Mouse (Mus musculus) midbrain, embryonic 11.5 days (tissue): ENCODE measurements around the gene Arl4d. TPM values are rescaled to one million over a fixed set of nuclear protein-coding genes. Genes with fewer than 3 reads are reported as not detected.

Experiments
- ATAC-seq: fragments of 200-750 bp; cut with Nextera tagmentation; 2 replicates; pipeline ENCODE4 v1.8.0; 2017; ENCODE audit warnings: moderate TSS enrichment, moderate library complexity; ENCODE audit not compliant: low FRiP score
- DNase-seq: peaks from one replicate; pipeline ENCODE4 v3.0.0; 2015; ENCODE audit warnings: low spot score; ENCODE audit errors: missing footprints
- H3K27ac ChIP-seq: fragments of 300-500 bp; sonication (generic); 2 replicates; pipeline ENCODE4 v1.5.1; 2014; ENCODE audit warnings: low read depth, low read length
- H3K27me3 ChIP-seq: fragments of 300-500 bp; sonication (generic); 2 replicates; pipeline ENCODE4 v1.6.1; 2014; ENCODE audit warnings: mild to moderate bottlenecking, low read length, moderate library complexity, mixed read lengths; ENCODE audit not compliant: control insufficient read depth, insufficient read depth
- H3K36me3 ChIP-seq: fragments of 300-500 bp; sonication (generic); 2 replicates; pipeline ENCODE4 v1.6.1; 2014; ENCODE audit warnings: mild to moderate bottlenecking, low read length, moderate library complexity, mixed read lengths; ENCODE audit not compliant: control insufficient read depth, insufficient read depth
- H3K4me1 ChIP-seq: fragments of 300-500 bp; sonication (generic); 2 replicates; pipeline ENCODE4 v1.6.1; 2014; ENCODE audit warnings: low read length; ENCODE audit not compliant: control insufficient read depth, insufficient read depth
- H3K4me2 ChIP-seq: fragments of 300-500 bp; sonication (generic); 2 replicates; pipeline ENCODE4 v1.6.1; 2014; ENCODE audit warnings: mild to moderate bottlenecking, moderate library complexity
- H3K4me3 ChIP-seq: fragments of 300-500 bp; sonication (generic); 2 replicates; pipeline ENCODE4 v1.5.1; 2014; ENCODE audit warnings: low read depth, low read length
- H3K9ac ChIP-seq: fragments of 300-500 bp; sonication (generic); 2 replicates; pipeline ENCODE4 v1.6.1; 2014; ENCODE audit warnings: low read length
- H3K9me3 ChIP-seq: fragments of 300-500 bp; sonication (generic); 2 replicates; pipeline ENCODE4 v1.6.1; 2016; ENCODE audit warnings: low read length; ENCODE audit not compliant: control insufficient read depth
- WGBS: fragments of 180-500 bp; shearing (Covaris S2); extraction: QIAGEN DNeasy Blood & Tissue Kit; methylation state at CpG from one replicate; pipeline ENCODE4 v1.1.7; 2014; 5-methylcytosine and 5-hydroxymethylcytosine counted together
- polyA plus RNA-seq: library from polyadenylated mRNA; unstranded; fragments of >200 nt; fragmentation: Nextera tagmentation; extraction: Ambion mirVana; gene quantifications from 2 replicates; pipeline ENCODE4 v1.2.1, GENCODE M21; 2014

Arl4d gene
- polyA plus RNA-seq, 1 experiment from 2014 or later = 3.9 TPM

DNA sequence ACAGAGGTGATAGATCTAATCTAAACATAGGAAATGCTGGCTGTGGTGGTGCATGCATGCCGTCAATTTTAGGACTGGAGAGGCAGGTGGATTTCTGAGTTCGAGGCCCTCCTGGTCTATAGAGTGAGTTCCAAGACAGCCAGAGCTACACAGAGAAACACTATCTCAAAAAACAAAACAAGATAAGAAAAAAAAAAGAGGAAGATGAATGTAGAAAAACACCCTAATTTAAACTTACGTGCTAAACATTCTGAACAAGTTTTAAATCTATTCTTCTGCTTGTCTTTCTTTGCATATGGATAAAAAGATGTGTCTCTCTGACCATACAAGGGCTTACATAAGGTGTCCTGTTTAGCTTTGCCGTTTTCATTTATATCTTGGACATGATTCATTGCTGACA is 5.9 kb downstream of the Arl4d start:
- H3K36me3 ChIP-seq = no peaks in the 10 kb centered on the region
- H3K4me2 ChIP-seq = no peak overlapping the region
- no peak for DNase-seq
- H3K27me3 ChIP-seq = no peaks in the 10 kb centered on the region
- H3K27ac ChIP-seq = no peak overlapping the region
- no peaks in the 10 kb centered on the region for H3K9me3 ChIP-seq
- H3K9ac ChIP-seq = no peak overlapping the region
- H3K4me3 ChIP-seq = no peak overlapping the region
- no peak for ATAC-seq
- H3K4me1 ChIP-seq = no peaks in the 10 kb centered on the region
- 92% methylated on average over 4 of the region's 4 CpGs for WGBS

DNA sequence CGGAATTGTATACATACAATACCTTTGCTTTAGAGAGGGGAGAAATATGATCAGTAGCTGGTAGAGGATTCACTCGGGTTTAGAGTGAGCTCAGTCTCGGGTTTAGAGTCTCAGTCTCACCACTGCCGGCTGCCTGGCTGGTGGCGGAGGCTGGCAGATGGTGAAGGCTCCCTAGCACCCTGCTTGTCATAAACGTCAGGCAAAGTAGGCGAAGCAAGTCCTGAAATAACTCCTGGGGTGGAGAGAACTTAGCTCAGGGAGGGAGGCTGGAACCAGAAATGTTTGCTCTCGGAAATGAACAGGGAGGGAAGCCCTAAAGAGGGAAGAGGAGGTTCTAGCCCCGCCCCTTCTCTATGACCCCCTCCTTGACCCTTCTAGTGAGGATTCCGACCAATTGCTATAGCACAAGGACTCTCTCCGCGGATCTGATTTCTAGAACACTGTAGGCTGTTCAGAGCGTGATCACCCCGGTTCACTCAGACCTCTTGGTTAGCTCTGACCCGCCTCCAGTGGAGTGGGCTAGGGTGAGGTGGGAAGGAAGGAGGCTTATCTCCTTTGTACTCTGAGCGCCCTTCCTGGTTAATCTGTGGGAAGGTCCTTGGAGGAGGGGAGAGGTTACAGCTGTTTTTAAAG is 7.8 kb downstream of the Arl4d start:
- H3K27ac ChIP-seq = no peak overlapping the region
- H3K4me3 ChIP-seq = no peak overlapping the region
- no peaks in the 10 kb centered on the region for H3K27me3 ChIP-seq
- no peak overlapping the region for H3K9ac ChIP-seq
- no peaks in the 10 kb centered on the region for H3K9me3 ChIP-seq
- H3K36me3 ChIP-seq = no peaks in the 10 kb centered on the region
- WGBS = 41% methylated on average over 16 of the region's 16 CpGs
- H3K4me1 ChIP-seq = no peaks in the 10 kb centered on the region
- no peak overlapping the region for H3K4me2 ChIP-seq
- DNase-seq = no peak
- no peak for ATAC-seq

DNA sequence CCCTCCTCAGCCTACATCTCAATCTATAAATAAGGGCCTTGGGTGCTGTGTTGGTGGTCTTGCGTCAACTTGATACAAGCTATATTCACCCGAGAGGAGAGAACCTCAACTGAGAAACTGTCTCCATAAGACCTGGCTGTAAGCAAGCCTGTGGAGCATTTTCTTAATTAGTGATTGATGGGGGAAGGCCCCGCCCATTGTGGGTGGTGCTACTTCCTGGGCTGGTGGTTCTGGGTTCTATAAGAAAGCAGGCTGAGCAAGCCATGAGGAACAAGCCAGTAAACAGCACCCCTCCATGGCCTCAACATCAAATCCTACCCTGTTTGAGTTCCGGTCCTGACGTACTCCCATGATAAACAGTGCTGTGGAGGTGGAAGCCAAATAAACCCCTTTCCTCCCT is 8.8 kb downstream of the Arl4d start:
- H3K4me2 ChIP-seq = no peak overlapping the region
- no peaks in the 10 kb centered on the region for H3K9me3 ChIP-seq
- no peak overlapping the region for H3K4me3 ChIP-seq
- no peaks in the 10 kb centered on the region for H3K4me1 ChIP-seq
- no peaks in the 10 kb centered on the region for H3K36me3 ChIP-seq
- H3K9ac ChIP-seq = no peak overlapping the region
- DNase-seq (no peak), ATAC-seq (no peak)
- 85% methylated on average over 5 of the region's 5 CpGs for WGBS
- H3K27me3 ChIP-seq = no peaks in the 10 kb centered on the region
- H3K27ac ChIP-seq = no peak overlapping the region

DNA sequence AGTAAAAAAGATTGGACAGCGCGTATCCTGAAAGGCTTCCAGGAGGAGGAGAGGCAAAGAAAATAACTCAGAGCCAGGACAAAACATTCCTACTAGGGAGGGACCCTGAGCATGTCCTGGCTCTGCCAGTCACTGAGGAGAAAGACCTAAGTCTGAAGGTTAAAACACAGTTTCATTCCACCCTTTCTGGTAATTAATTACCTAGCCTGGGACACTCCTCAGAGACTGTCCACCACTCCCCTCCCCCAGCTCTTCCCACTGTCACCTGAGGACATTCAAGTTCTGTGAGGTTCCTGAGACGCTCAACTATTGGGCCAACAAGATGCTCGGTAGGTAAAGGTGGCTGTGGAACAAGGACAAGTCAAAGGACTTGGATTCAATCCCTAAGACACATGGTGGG is 10.0 kb downstream of the Arl4d start:
- Histone ChIP-seq H3K9ac (no peak overlapping the region), H3K4me2 (no peak overlapping the region), H3K4me3 (no peak overlapping the region), H3K9me3 (no peaks in the 10 kb centered on the region), H3K36me3 (no peaks in the 10 kb centered on the region), H3K27me3 (no peaks in the 10 kb centered on the region), H3K27ac (no peak overlapping the region), H3K4me1 (no peaks in the 10 kb centered on the region)
- DNase-seq (no peak), ATAC-seq (no peak)
- WGBS = 90% methylated on average over 4 of the region's 4 CpGs

DNA sequence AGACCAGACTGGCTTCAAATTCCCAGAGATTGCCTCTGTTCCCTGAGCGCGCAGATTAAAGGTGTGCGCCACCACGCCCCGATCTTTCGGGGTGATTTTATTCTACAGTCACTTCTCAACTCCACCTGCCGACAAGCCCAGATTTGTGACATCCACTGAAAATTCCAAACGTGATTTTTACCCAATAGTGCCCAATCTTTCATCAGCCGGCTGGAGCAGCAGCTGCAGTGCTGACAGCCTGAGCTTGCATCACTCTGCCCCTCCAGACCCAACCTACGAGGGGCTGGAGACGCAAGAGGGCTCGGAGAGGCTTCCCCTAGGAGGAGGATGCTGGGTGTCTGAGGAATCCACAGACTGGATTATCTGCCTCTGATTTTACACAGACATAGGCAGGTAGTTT is 12.3 kb downstream of the Arl4d start:
- ATAC-seq (no peak), DNase-seq (no peak)
- no peaks in the 10 kb centered on the region for H3K36me3 ChIP-seq
- no peaks in the 10 kb centered on the region for H3K27me3 ChIP-seq
- H3K27ac ChIP-seq = no peak overlapping the region
- no peak overlapping the region for H3K4me3 ChIP-seq
- no peak overlapping the region for H3K9ac ChIP-seq
- no peaks in the 10 kb centered on the region for H3K9me3 ChIP-seq
- no peaks in the 10 kb centered on the region for H3K4me1 ChIP-seq
- H3K4me2 ChIP-seq = no peak overlapping the region
- WGBS = 87% methylated on average over 12 of the region's 12 CpGs

DNA sequence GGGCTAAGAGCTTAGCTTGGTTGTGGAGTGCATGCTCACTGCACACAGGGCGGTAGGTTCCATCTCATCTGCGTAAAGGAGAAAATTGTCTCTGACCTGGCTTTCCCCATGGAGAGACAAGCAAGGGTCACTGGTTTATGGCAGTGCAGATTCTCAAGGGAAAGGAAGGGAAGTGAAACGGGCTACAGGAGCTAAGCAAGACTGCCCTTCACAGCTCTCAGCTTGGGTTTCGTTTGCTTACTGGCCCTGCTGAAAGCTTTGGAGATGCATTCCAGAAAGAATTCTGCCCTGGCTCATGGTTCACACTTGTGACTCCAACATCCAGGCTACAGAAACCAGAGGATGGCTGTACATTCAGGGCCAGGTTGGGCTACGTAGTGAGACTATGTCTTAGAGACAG is 13.4 kb downstream of the Arl4d start:
- Histone ChIP-seq H3K9ac (no peak overlapping the region), H3K9me3 (no peaks in the 10 kb centered on the region), H3K27me3 (no peaks in the 10 kb centered on the region), H3K4me3 (no peak overlapping the region), H3K27ac (no peak overlapping the region), H3K4me2 (no peak overlapping the region), H3K36me3 (no peaks in the 10 kb centered on the region), H3K4me1 (no peaks in the 10 kb centered on the region)
- WGBS = 78% methylated on average over 5 of the region's 5 CpGs
- DNase-seq (no peak), ATAC-seq (no peak)

DNA sequence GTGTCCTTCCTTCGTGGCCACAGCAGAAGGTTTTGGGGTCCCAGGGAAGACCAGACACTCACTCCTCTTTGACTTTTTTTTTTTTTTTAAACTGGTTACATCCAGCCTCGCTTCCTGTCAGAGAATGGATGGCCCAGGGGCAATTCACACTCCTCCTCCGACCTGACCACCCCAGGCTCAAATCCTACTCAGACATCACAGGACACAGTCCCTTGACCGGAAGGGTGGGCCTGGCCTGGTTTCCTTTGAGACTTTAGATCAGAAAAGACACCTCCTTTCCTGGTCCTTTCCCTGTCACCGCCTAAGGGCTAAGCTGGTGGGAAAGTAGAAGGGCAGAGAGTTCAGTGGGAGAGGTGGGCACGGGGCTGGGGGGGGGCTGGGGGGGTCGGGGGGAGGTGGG is 14.6 kb downstream of the Arl4d start:
- H3K27ac ChIP-seq = no peak overlapping the region
- WGBS = 64% methylated on average over 6 of the region's 7 CpGs
- H3K4me1 ChIP-seq = no peaks in the 10 kb centered on the region
- H3K4me2 ChIP-seq = no peak overlapping the region
- no peaks in the 10 kb centered on the region for H3K9me3 ChIP-seq
- ATAC-seq (no peak), DNase-seq (no peak)
- no peaks in the 10 kb centered on the region for H3K27me3 ChIP-seq
- no peak overlapping the region for H3K9ac ChIP-seq
- no peaks in the 10 kb centered on the region for H3K36me3 ChIP-seq
- H3K4me3 ChIP-seq = no peak overlapping the region

DNA sequence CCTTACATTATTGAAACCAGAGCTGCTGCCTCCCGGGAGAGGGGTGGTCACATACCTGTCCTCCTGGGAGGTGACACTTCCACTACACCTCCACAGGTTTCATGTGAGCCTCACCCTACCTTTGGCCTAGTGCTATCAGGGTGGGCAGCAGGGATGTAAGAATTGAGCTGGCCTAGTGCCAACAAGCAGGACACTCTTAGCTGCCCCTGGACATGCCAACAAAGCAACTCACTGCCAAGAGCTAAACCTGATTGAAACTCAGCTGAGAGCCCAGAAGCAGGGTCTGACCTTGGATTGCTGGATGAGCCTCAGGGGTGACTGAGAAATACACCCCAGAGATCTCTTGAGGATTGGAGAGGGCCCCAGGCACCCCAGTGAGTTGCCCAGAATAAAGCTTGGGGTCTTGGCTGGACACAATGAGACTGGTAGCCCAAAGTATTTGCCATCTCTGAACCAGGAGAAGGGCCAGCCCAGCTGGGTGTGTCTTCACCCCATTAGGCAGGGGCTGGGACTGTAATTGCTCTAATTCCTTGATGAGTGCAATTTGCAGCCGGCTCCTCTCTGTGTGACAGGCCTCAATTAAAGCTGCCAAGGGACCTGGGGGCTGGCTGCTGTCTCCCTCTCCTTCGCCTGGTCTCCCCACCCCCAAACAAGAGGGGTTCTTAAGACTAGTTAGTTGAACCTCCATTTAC is 15.4 kb downstream of the Arl4d start:
- Histone ChIP-seq H3K4me2 (no peak overlapping the region), H3K27ac (no peak overlapping the region), H3K36me3 (no peaks in the 10 kb centered on the region), H3K4me3 (no peak overlapping the region), H3K9me3 (no peaks in the 10 kb centered on the region), H3K4me1 (no peaks in the 10 kb centered on the region), H3K9ac (no peak overlapping the region), H3K27me3 (no peaks in the 10 kb centered on the region)
- ATAC-seq (no peak), DNase-seq (no peak)
- WGBS = 54% methylated on average over 3 of the region's 3 CpGs

DNA sequence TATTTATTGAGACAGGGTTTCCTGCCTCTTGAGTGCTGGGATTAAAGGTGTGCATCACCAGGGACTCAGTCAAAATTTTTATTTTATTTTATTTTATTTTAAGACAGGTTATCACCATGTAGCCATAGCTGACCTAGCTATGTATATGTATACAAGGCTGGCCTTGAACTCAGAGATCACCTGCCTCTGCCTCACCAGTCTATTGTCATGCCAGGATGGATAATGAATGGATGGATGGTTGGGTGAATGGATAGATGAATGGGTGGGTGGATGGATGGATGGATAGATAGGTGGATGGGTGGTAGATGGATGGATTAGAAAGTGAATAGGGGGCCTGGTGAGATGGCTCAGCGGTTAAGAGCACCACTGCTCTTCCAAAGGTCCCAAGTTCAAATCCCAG is 16.6 kb downstream of the Arl4d start:
- H3K36me3 ChIP-seq = no peaks in the 10 kb centered on the region
- H3K27ac ChIP-seq = no peak overlapping the region
- no peaks in the 10 kb centered on the region for H3K4me1 ChIP-seq
- no peak overlapping the region for H3K4me3 ChIP-seq
- WGBS = 91% methylated on average over 1 of the region's 1 CpGs
- no peak overlapping the region for H3K4me2 ChIP-seq
- no peaks in the 10 kb centered on the region for H3K9me3 ChIP-seq
- ATAC-seq = no peak
- H3K27me3 ChIP-seq = no peaks in the 10 kb centered on the region
- H3K9ac ChIP-seq = no peak overlapping the region
- no peak for DNase-seq
